Mouse (Mus musculus): ENCODE measurements around the gene Asb11.

GRCm38 (mm10) chrX:164406133-164407022 is 30.4 kb upstream of the Asb11 start:
- no peak for TF ChIP-seq CTCF (IDR thresholded peaks at IDR 0.05; ENCODE audit: low read depth)
- TF ChIP-seq EP300 (optimal IDR thresholded peaks at IDR 0.05), result no peak

All from stomach, postnatal 0 days (tissue).